Mouse (Mus musculus) layer of hippocampus, postnatal 36 days (tissue): ENCODE results near the gene Nmur1. TPM values are rescaled to one million over a fixed set of nuclear protein-coding genes. Genes with fewer than 3 reads are reported as not detected.
A peak's percentile ranks its signal among the peaks of the same experiment; 100 is the strongest.

Experiments
- DNase-seq, 2 experiments: peaks; one replicate each; pipeline ENCODE4 v3.0.0; 2022
- total RNA-seq, 2 experiments: library from RNA; stranded (reverse); gene quantifications; 2 replicates each; pipeline ENCODE4 v1.2.3; 2021

The Nmur1 gene
- total RNA-seq, 2 experiments from 2014 or later = not detected

DNA sequence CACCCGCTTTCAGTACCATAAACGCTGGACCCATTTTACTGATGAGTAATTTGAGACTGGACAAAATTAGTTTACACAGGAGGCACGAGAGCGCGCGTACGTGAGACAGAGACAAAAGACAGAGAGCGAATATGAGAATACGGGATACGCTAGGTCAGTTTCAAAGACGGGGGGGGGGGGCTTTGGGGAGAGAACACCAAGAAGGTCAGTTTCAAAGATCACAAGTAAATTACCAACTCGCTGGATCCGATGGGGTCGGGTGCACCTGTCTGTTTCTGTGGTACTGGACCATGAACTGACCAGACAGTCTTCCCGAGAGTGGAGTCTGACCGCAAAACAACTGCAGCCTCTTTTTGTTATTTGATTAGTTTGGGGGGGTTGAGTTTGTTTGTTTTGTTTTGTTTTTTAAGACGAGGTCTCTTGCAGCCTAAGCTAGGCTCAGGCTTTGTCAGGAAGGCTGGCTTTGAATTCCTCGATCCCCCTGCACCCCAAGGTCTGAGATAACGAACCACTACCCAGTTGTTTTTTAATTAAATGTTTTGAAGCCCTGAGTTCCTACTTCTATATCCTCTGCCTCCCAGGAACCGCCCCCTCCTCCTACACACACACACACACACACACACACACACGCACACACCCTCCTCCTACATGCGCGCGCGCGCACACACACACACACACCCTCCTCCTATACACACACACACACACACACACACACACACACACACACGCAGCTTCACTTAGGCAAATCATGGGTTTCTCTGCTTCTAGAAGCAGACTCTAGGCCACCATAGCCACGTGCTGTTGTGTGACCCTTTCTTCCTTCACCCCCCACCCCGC lies 15.1 kb upstream of the Nmur1 start:
- peak in 1 of 2 experiments; percentile 35 for DNase-seq

DNA sequence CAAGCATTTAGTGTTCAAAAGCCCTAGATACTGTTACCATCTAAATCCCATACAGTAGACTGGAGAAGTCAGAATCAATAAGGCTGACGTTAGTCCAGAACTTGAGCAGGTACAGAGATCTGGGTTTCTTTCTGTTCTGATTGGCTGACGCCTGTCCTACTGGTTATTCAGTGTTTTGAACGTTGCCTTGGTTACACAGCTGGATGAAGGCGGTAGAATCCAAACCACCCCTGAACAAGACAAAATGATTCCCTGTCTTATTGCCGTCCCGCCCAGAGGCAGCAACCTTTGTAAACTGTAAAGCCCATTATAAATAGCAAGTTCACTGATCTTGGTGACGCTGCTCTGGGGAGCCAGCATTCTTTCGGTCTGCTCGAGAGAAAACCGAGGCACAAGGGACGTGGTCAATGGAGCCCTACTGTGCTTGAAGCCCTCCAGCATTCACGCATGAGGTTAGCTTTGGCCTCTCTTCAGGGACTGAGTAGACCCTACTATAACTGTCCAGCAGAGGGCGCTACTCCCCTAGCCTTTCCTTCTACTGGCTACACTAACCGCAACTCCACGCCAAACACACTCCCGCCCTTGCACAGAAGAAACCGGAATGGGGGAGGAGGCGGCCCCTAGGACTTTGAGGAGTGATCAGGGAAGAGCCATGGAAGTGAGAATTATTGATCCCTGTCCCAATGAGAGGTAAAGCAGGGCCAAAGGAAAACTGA lies 14.3 kb upstream of the Nmur1 start:
- DNase-seq = peak; percentile 88 to 89

DNA sequence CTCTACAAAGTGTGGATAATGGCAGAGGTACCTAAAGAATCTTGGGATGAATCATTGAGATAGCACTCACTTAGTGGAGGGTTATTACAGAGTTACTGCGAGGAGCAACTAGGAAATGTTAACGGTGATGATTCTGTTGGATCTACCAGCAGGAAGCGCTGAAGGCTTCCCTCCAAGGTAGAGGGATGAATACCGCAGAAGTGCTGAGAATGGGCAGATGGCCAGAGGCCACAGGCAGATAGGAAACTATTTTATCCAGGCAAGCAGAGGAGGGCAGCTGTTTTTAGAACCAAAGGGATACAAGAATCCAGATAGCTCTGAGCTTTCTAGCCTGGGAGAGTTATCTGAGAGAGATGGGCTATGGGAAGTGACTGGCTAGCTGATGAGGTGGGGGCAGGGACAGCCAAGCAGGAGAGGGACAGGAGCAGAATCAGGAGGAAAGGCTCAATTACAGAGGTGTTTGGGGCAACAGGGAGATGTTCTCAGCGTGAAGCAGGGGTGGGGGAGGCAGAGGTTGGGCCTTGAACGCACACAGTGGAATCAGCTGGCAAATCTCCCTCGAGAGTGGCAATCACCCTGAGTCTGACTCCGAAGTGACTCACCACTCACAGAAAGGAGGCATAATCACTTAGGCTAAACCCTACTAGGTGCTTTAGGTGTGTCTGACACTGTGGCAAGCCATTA lies 13.6 kb upstream of the Nmur1 start:
- DNase-seq = no peak

DNA sequence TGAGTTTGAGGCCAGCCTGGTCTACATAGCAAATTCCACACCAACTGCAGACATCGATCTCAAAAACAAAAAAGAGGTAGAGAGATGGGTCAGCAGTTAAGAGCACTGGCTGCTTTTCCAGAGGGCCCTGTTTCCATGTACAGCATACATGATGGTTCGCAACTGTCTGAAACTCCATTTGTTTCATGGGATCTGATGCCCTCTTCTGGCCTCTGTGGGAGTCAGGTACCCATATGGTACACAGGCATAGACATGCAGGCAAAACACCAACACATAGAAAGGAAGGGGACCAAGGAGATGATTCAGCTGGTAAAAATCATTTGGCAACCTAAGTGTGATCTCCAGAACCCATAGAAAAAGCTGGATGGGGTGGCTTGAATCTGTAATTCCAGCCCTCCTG lies 12.5 kb upstream of the Nmur1 start:
- DNase-seq = no peak

DNA sequence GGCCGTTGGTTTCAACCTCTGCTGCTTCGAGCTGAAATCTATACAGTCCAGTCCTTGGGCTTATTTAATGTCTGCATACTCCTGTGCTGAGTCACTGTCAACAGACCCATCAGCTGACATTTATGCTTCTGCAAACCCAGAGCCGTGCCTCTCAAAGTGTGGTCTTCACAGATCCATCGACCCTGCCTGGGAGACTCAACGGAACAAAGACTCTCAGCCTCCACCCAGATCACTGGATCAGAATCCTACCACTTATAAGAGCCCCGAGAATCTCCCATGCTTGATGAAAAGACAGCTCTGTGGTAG lies 11.9 kb upstream of the Nmur1 start:
- DNase-seq = no peak

DNA sequence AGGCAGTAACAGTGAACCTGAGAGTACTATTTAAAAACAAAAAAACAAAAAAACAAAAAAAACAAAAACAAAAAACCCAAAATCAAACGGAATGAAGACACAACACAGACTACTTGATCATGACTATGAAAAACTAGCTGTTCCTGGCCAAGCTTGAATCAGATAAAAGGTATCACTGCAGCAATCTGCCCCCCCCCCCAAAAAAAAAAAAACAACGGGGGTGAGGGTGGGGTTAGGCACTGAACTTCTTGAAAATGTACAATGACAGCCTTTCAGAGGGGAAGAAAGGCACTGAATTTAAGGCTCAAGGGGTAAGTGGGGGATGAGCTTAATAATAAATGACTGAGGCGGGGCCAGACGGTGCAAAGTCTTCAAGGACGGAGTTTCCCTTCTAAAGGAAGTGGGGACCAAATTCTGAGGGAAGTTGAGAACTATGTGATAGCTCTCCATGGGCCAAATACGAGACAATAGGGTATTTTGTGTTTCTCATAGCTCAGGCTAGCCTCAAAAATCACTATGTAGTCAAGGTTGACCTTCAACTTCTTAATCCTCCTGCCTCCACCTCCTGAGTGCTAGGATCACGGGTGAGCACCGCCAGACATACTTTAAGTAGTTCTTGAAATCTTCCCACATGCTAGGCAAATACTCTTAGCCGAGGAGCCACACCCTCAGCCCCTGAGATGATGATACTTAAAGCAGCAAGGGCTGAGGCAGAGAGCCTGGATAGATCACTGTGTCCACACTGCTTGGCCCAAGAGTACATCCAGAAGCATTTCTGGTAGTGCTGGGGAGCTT lies 11.4 kb upstream of the Nmur1 start:
- DNase-seq = no peak

DNA sequence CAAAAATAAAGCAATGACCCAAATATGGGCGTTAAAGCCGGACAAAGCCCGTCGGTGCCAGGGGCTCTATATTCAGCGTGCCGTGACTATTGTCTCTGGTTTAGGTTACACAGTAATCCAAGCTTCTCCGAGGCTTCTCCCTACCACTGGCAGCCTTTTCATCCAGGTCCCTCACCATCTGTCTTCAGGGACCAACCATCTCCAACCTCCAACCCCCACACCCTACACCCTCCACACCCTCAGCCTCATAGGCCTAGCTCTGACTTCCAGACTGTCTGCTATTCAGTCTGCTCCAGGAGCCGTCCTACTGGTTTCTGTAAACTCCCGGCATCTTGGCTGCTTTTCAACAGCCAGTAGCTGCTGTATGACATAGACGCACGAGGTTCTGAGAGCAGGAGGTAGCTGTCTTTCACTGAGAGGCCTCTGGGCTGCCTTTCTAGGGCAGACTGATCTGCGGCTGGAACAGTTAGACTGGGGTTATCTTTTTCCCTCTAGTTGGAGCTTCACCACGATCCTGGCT lies 9.3 kb upstream of the Nmur1 start:
- DNase-seq = peak; percentile 54 to 55

DNA sequence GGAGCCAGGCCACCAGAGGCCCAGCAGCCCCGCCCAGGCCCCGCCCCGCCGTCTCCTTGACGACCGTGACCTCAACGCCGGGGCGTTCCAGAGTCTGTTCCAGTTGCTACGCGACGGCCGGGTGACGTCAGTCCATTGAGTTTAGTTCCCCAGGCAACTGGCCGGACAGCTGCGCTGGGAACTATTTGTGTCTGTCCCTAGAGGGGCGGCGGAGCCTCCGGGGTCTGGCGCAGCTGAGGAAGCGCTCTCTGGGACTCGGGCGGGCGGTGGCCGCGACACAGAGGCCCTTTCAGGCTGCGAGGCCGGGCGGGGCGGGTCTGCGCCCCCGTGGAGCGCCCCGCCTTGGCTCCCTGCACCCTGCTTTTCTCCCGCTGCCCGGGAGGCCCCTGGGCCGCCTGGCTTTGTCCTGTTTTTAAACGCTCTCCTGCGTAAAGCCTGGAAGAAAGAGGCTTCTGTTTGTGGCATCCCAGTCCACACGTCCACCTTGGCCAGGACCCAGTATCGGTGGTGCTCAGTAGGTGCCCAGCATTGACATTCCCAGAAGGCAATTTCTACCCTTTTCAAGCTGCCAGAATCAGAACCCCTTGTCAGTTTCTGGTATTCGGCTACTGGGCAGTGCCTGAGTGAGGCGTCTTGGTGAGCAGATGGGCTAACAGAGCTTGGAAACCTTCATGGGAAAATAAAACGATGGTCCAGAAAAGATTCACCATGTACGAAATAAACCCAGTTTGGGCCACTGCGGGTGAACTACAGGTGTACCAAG lies 8.6 kb upstream of the Nmur1 start:
- DNase-seq = peak; percentile 98 to 99

DNA sequence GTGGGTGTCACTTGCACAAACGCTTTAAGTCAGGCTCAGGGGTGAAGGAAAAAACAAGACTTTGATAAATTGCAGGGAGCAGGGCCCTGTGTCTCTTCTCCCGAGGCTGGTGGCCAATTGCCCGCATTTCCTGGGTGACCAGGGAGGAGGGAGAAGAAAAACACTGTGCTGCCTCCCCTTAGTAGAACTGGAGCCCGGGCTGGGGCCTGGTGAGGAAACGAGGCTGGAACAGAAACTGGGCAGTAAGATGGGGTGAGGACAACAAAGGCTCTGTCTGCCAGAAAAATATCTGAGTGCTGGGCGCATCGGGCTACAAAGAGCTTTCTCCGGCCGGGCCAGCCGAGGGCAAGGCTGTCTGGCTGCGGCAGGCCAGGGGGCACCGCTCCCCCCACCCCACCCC lies 8.0 kb upstream of the Nmur1 start:
- peak in 1 of 2 experiments; percentile 78 for DNase-seq

DNA sequence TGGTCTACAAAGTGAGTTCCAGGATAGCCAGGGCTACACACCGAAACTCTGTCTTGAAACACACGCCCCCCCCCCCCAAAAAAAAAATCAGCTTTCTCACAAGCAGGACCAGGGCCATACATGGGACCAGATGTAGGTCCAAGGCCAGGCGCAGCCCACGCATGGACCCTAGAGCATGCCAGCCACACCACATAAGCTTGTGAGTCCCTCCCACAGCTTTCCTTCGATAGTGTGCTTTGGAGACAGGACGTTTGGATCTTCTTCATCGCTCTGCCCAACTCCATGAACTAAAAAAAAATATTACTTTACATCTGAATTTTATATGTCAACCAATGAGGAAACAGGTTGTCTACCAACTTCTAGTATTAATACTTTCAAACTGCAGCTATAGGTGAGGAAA lies 7.3 kb upstream of the Nmur1 start:
- DNase-seq = no peak

DNA sequence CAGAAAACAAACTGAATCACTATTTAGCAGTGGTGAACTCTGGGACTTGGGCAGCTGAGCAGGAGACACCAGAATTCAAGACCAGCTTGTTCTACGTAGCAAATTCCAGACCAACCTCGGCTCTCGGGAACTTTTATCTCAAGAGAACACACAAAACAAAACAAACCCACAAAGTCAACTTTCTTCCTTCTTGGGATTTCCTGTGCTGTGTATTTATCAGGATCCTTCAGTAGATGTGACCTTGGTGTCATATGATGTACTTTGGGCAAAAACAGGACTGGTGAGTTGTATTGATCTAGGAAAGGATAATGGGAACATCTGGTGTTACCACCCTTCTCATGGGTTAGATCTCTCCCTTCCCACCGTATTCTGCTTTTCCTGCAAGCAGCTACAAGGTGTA lies 6.8 kb upstream of the Nmur1 start:
- no peak for DNase-seq

DNA sequence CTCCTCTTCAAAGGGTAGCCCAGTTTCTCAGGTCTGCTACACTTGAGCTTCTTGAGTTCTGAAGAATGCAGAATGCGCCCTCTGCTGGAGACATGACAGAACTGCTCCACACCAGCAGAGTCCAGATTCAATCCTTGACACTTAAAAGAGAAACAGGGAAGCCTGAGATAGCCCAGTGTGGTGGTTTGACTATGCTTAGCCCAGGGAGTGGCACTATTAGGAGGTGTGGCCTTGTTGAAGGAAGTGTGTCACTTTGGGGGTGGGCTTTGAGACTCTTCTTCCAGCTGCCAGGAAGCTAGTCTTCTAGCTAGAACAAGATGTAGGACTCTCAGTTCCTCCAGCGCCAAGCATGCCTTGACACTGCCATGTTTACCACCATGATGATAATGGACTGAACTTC lies 4.0 kb upstream of the Nmur1 start:
- peak; percentile 58 to 61 for DNase-seq

DNA sequence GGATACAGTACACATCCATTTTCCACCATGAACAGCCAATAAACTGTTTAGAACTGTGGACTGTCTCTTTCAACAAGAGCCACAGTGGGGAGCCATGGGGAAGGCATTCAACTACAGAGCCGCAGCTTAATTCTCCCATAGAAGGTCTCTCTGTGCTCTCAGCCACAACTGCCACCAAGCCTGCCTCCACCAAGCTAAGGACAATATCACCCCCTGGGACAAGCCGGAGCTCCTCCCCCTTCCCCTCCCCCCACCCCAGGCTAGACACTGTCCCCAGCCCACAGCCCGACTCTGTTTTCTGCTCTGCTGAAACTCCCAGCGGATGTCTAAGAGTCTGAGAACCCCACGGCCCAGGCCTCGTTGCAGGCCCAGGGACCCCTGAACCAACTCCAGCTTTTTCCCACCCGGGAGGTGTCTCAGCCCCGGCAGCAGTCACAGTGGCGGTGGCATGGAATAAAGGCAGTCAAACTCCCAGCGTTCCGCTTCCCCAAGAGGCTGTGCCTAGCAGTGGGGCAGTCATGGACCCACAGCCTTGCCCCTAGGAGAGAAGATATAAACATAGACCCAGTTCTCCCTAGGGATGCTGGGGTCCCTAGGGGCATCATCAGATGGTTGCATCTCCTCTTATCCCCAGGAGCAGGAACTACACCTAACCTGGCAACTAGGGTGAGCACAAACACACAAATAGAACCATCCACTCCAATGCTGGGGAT lies 1.0 kb downstream of the Nmur1 start:
- no peak for DNase-seq

DNA sequence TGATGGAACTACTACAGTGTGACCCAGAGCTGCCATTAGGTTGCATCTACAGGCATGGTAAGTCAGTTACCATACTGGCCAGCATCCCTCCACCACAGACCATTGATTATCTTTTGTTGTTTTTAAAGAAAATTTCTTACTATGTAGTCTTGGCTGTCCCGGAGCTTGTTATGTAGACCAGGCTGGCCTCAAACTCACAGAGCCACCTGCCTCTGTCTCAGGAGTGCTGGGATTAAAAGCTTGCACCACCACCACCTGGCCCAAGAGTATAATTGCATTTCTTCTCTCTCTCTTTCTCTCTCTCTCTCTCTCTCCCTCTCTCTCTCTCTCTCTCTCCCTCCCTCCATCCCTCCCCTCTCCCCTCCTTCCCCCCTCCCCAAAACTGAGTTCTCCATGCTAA lies 1.7 kb downstream of the Nmur1 start:
- no peak for DNase-seq

DNA sequence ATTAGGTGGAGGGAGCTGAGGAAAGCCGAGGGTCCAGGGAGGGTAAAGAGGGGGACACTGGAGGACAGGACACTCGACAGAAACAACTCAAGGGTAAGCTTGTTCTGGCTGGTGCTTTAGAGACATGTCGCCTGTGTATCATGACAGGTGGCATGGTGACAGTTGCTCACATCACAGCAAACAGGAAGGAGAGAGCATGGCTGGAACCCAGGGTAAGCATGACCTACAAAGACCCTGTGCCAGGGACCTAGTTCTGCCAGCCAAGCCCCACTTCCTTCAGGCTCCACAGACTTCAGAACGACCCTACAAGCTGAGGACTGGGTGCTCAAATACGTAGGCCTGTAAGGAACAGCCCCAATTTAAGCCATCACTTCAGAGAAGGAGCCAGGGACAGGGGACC lies 2.1 kb downstream of the Nmur1 start:
- DNase-seq = no peak

DNA sequence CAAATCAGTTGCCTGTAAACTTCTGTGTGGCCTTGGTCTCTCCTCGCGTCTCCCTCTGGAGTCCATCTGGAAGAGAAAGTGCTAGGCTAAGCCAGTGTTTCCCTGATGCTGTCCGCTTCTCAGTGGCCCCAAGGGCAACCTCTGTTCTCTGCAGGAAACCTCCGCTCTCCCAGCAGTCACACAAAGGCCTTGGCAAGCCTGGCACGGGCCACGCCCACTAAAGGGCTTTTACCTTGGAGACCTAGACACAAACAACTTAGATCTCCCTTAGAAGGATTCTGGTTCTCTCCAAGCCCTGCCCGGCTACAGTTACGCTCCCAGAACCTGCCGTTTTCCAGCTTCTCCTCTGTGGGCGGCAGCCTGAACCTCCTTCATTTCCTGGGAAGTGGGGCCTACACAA lies 5.0 kb downstream of the Nmur1 start:
- no peak for DNase-seq

DNA sequence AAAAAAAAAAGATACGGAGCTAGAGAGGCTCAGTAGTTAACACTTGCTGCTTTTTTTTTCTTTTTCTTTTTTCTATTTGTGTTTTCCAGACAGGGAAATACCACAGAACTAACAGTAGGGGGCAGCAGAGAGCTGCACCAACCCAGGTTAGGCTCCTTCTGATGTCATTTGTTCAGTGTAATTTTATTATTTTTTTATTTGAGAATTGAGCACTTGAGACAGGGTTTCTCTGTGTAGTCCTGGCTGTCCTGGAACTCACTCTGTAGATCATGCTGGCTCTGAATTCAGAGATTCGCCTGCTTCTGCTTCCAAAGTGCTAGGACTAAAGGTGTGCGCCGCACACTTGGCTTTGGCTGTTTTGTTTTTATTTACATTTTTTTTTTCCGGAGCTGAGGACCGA lies 9.7 kb downstream of the Nmur1 start:
- no peak for DNase-seq

DNA sequence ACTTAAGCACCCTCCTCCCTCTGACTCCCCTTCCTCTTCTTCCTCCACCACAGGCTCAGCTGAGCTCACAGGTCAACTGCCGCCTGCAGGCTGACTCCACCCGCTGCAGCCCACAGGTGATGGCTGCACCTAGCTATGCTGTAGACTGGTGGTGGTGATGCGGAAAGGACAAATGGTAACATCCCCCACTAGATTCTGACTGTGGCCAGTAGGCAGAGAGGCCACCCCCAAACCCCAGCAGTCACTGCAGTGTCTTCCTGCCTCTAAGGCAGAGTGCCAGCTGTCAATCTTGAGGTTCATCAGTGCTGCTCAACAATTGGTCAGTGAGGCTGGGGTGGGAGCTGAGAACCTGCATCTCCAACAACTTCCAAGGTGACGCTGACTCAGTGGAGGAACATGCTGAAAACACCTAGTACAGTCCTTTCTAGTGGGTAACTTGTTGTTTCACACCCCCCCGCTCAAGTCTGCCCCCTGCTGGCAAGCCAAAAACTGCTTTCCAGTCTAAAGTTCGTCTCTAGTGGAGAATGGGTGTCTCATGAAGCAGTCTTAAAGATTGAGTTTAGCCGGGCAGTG lies 10.3 kb downstream of the Nmur1 start:
- no peak for DNase-seq

DNA sequence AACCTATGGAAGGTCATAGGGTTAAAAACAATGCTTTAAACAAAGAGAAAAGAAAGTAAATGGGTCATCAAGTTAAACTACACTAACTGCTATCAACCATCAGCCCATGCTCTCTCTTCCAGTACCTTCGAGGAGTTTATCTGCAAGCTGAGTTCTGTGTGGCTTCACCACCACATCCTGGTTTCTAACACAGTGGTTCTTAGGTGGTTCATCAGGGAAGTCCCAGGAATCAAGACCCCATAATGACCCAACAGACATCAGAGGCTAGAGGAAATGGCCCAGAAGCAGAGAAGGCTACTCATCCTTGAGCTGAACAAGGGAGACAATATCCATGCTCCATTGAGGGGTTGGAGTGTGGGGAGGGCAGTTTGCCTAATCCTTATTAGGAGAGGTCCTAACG lies 10.9 kb downstream of the Nmur1 start:
- DNase-seq = no peak

DNA sequence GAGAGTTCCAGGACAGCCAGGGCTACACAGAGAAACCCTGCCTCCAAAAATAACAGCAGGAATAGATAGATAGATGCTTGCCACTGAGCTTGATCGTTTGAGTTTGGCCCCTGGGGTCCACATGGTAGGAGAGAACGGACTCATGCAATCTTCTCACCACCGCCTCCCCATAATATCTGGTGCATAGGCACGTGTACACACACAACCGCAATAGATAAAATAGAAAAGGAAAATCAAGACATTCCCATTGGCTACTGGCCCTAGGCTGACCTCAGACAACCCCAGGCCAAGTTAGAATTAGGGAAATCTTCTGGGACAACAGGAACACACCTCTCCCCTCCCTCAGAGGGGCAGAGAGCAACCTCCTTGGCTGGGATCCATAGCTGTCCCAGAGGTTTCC lies 11.3 kb downstream of the Nmur1 start:
- DNase-seq = no peak

DNA sequence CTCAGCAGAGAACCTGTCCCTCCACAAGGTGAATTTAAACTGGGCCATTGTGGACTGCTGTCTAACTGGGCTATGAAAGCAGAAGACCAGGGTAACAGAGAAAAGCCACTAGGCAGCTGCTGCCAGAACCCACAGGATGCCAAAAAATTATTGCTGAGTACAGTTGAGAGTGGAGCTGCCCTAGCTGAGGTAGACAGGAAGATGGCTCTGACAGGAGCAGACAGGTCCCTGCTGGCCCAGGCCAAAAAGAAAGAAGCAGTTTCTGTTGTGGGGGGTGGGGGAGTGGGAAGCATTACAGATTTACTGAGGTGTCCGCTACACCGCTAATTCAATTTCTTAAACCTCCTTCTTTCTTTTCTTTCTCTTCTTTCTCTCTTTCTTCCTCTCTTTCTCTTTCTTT lies 16.6 kb downstream of the Nmur1 start:
- no peak for DNase-seq
